Mouse (Mus musculus) brain, embryonic 14.5 days (tissue): ENCODE results near the gene Ppp1r15b.

Experiments used
- CTCF ChIP-seq: fragments of 200-500 bp; IDR thresholded peaks from 2 replicates; pipeline ENCODE4 v1.5.1; 2012; ENCODE audit warnings: inconsistent platforms, mild to moderate bottlenecking, moderate library complexity, borderline replicate concordance; ENCODE audit not compliant: insufficient read depth, insufficient read length; ENCODE audit errors: extremely low read depth
- POLR2A ChIP-seq: fragments of 200-500 bp; IDR thresholded peaks from 2 replicates; pipeline ENCODE4 v1.6.1; 2012; ENCODE audit warnings: mild to moderate bottlenecking, inconsistent platforms, borderline replicate concordance; ENCODE audit not compliant: poor library complexity, insufficient read depth, insufficient read length, severe bottlenecking; ENCODE audit errors: extremely low read depth

GRCm38 (mm10) chr1:133131936-133132335 is 993 bp downstream of the Ppp1r15b start:
- TF ChIP-seq POLR2A (no peak), CTCF (no peak)
